Mouse (Mus musculus): ENCODE measurements at regions not wholly inside any gene's neighbourhood (a gene's known extent, or its start where the extent isn't known, plus 50 kb on each side); places are given as distances from the start of the nearest gene placed in this dataset.
A peak's percentile ranks its signal among the peaks of the same experiment; 100 is the strongest.

- no peak overlapping the region for H3K4me2 ChIP-seq (ENCODE audit: low read depth, low read length)
- DNase-seq (no peak), ATAC-seq (no peak)
- no peak overlapping the region for H3K27ac ChIP-seq (ENCODE audit: low read depth)
- 86% methylated on average over 2 of the region's 2 CpGs for WGBS (ENCODE audit: insufficient replicate concordance)
- no peak overlapping the region for H3K9ac ChIP-seq (replicated peaks)
- no peaks in the 10 kb centered on the region for H3K36me3 ChIP-seq (replicated peaks; ENCODE audit: insufficient read depth, low read length)
- H3K27me3 ChIP-seq (ENCODE audit: insufficient read depth, low read length), result no peaks in the 10 kb centered on the region
- TF ChIP-seq EP300 (IDR thresholded peaks at IDR 0.05; ENCODE audit: low read depth), result no peak
- no peak for TF ChIP-seq CTCF (IDR thresholded peaks at IDR 0.05; ENCODE audit: low read depth)
- no peaks in the 10 kb centered on the region; the same call in 1 of the 2 replicates for H3K9me3 ChIP-seq (ENCODE audit: low read length)
- H3K4me1 ChIP-seq (ENCODE audit: insufficient read depth), result no peaks in the 10 kb centered on the region
- no peak overlapping the region for H3K4me3 ChIP-seq (ENCODE audit: low read depth, low read length)
Measured at GRCm38 (mm10) chr16:67919175-67919574, 298.5 kb upstream of the Cadm2 start.

GRCm38 (mm10) chr16:67871304-67872022, 250.8 kb upstream of the Cadm2 start:
- no peak for DNase-seq
- no peak overlapping the region for H3K4me3 ChIP-seq (ENCODE audit: low read depth, low read length)
- H3K36me3 ChIP-seq (replicated peaks; ENCODE audit: insufficient read depth, low read length), result no peaks in the 10 kb centered on the region
- no peak overlapping the region for H3K4me2 ChIP-seq (ENCODE audit: low read depth, low read length)
- TF ChIP-seq CTCF (IDR thresholded peaks at IDR 0.05; ENCODE audit: low read depth) (no peak), EP300 (IDR thresholded peaks at IDR 0.05; ENCODE audit: low read depth) (no peak)
- H3K9ac ChIP-seq (replicated peaks), result no peak overlapping the region
- no peak for ATAC-seq
- 71% methylated on average over 1 of the region's 1 CpGs for WGBS (ENCODE audit: insufficient replicate concordance)
- H3K4me1 ChIP-seq (ENCODE audit: insufficient read depth), result no peaks in the 10 kb centered on the region
- H3K9me3 ChIP-seq (ENCODE audit: low read length), result no peaks in the 10 kb centered on the region
- no peaks in the 10 kb centered on the region for H3K27me3 ChIP-seq (ENCODE audit: insufficient read depth, low read length)
- no peak overlapping the region for H3K27ac ChIP-seq (ENCODE audit: low read depth)

GRCm38 (mm10) chr16:67850201-67850600, 229.5 kb upstream of the Cadm2 start:
- ATAC-seq, result no peak
- H3K4me3 ChIP-seq (ENCODE audit: low read depth, low read length), result no peak overlapping the region
- no peak overlapping the region for H3K27ac ChIP-seq (ENCODE audit: low read depth)
- WGBS (ENCODE audit: insufficient replicate concordance), result 48% methylated on average over 2 of the region's 2 CpGs
- no peak overlapping the region for H3K4me2 ChIP-seq (ENCODE audit: low read depth, low read length)
- TF ChIP-seq CTCF (IDR thresholded peaks at IDR 0.05; ENCODE audit: low read depth) (no peak), EP300 (IDR thresholded peaks at IDR 0.05; ENCODE audit: low read depth) (no peak)
- H3K36me3 ChIP-seq (replicated peaks; ENCODE audit: insufficient read depth, low read length), result no peaks in the 10 kb centered on the region
- no peak for DNase-seq
- no peaks in the 10 kb centered on the region for H3K27me3 ChIP-seq (ENCODE audit: insufficient read depth, low read length)
- H3K9ac ChIP-seq (replicated peaks), result no peak overlapping the region
- no peaks in the 10 kb centered on the region for H3K4me1 ChIP-seq (ENCODE audit: insufficient read depth)
- no peaks in the 10 kb centered on the region for H3K9me3 ChIP-seq (ENCODE audit: low read length)

GRCm38 (mm10) chr16:67844481-67844880, 223.8 kb upstream of the Cadm2 start:
- 71% methylated on average over 5 of the region's 5 CpGs for WGBS (ENCODE audit: insufficient replicate concordance)
- no peak overlapping the region for H3K4me3 ChIP-seq (ENCODE audit: low read depth, low read length)
- no peaks in the 10 kb centered on the region for H3K36me3 ChIP-seq (replicated peaks; ENCODE audit: insufficient read depth, low read length)
- H3K9me3 ChIP-seq (ENCODE audit: low read length), result no peaks in the 10 kb centered on the region
- no peak for TF ChIP-seq CTCF (IDR thresholded peaks at IDR 0.05; ENCODE audit: low read depth)
- TF ChIP-seq EP300 (IDR thresholded peaks at IDR 0.05; ENCODE audit: low read depth), result no peak
- ATAC-seq, result no peak
- no peak for DNase-seq
- H3K4me1 ChIP-seq (ENCODE audit: insufficient read depth), result no peaks in the 10 kb centered on the region
- no peaks in the 10 kb centered on the region for H3K27me3 ChIP-seq (ENCODE audit: insufficient read depth, low read length)
- no peak overlapping the region for H3K4me2 ChIP-seq (ENCODE audit: low read depth, low read length)
- no peak overlapping the region for H3K9ac ChIP-seq (replicated peaks)
- no peak overlapping the region for H3K27ac ChIP-seq (ENCODE audit: low read depth)

- Histone ChIP-seq H3K4me1 (ENCODE audit: insufficient read depth) (no peaks in the 10 kb centered on the region), H3K36me3 (replicated peaks; ENCODE audit: insufficient read depth, low read length) (no peaks in the 10 kb centered on the region), H3K4me2 (ENCODE audit: low read depth, low read length) (no peak overlapping the region), H3K27ac (ENCODE audit: low read depth) (no peak overlapping the region), H3K9me3 (ENCODE audit: low read length) (no peaks in the 10 kb centered on the region), H3K9ac (replicated peaks) (no peak overlapping the region), H3K4me3 (ENCODE audit: low read depth, low read length) (no peak overlapping the region), H3K27me3 (ENCODE audit: insufficient read depth, low read length) (no peaks in the 10 kb centered on the region)
- DNase-seq (no peak), ATAC-seq (no peak)
- TF ChIP-seq CTCF (IDR thresholded peaks at IDR 0.05; ENCODE audit: low read depth), result no peak
- no peak for TF ChIP-seq EP300 (IDR thresholded peaks at IDR 0.05; ENCODE audit: low read depth)
Measured at GRCm38 (mm10) chr16:67797236-67797635, 176.5 kb upstream of the Cadm2 start.

GRCm38 (mm10) chr16:67776091-67776490, 155.4 kb upstream of the Cadm2 start:
- H3K9ac ChIP-seq (replicated peaks), result no peak overlapping the region
- no peaks in the 10 kb centered on the region for H3K9me3 ChIP-seq (ENCODE audit: low read length)
- ATAC-seq (no peak), DNase-seq (peak; percentile 14)
- H3K4me2 ChIP-seq (ENCODE audit: low read depth, low read length), result no peak overlapping the region
- no peaks in the 10 kb centered on the region for H3K36me3 ChIP-seq (replicated peaks; ENCODE audit: insufficient read depth, low read length)
- H3K27ac ChIP-seq (ENCODE audit: low read depth), result no peak overlapping the region
- TF ChIP-seq EP300 (IDR thresholded peaks at IDR 0.05; ENCODE audit: low read depth), result no peak
- peak; percentile 56 for TF ChIP-seq CTCF (IDR thresholded peaks at IDR 0.05; ENCODE audit: low read depth)
- no peaks in the 10 kb centered on the region for H3K27me3 ChIP-seq (ENCODE audit: insufficient read depth, low read length)
- no peaks in the 10 kb centered on the region for H3K4me1 ChIP-seq (ENCODE audit: insufficient read depth)
- H3K4me3 ChIP-seq (ENCODE audit: low read depth, low read length), result no peak overlapping the region
- 41% methylated on average over 3 of the region's 3 CpGs for WGBS (ENCODE audit: insufficient replicate concordance)

All from liver, postnatal 0 days (tissue).